Mouse (Mus musculus) megakaryocyte, embryonic 14.5 days (primary cell): Measurements from ENCODE around the gene Aldh2.

Experiments
- FLI1 ChIP-seq: IDR thresholded peaks from 2 replicates; pipeline ENCODE4 v1.6.1; 2012; ENCODE audit warnings: low read length, inconsistent platforms, mixed read lengths
- GATA1 ChIP-seq: IDR thresholded peaks from 3 replicates; pipeline ENCODE4 v1.6.1; 2012; ENCODE audit warnings: mixed read lengths, low read length, inconsistent platforms, borderline replicate concordance

GRCm38 (mm10) chr5:121606151-121606550 is 12.5 kb upstream of the Aldh2 start:
- TF ChIP-seq GATA1 (no peak), FLI1 (no peak)
